Mouse (Mus musculus): ENCODE results near the gene Bysl.
A peak's percentile ranks its signal among the peaks of the same experiment; 100 is the strongest.
"Not testable (repeated sequence)": the region's sequence is repeated elsewhere in the genome, so short reads cannot be mapped to it uniquely, and the experiment has no call there.

Bysl gene

GRCm38 (mm10) chr17:47611661-47611982 lies 330 bp upstream of the Bysl start:
- Histone ChIP-seq H3K9me3 (ENCODE audit: low read length) (no peaks in the 10 kb centered on the region), H3K4me1 (replicated peaks; ENCODE audit: low read depth, low read length) (peaks cover 67% of the 10 kb centered on the region), H3K4me3 (replicated peaks; ENCODE audit: low read length) (peak overlapping the region; percentile 98), H3K27me3 (ENCODE audit: insufficient read depth, low read length) (no peaks in the 10 kb centered on the region), H3K36me3 (ENCODE audit: insufficient read depth, low read length) (peaks cover 77% of the 10 kb centered on the region)
- no peak for TF ChIP-seq CTCF (conservative IDR thresholded peaks at IDR 0.05; ENCODE audit: low read length)
- no peak for TF ChIP-seq NANOG (IDR thresholded peaks at IDR 0.05; ENCODE audit: borderline replicate concordance, low read length)
- no peak for TF ChIP-seq POU5F1 (IDR thresholded peaks at IDR 0.05; ENCODE audit: borderline replicate concordance, low read length)

- Histone ChIP-seq H3K36me3 (ENCODE audit: insufficient read depth, low read length) (peaks cover 77% of the 10 kb centered on the region), H3K9me3 (ENCODE audit: low read length) (no peaks in the 10 kb centered on the region), H3K4me3 (replicated peaks; ENCODE audit: low read length) (0 out of 2 replicates have a peak overlapping the region, but pooled peaks have one; percentile 98), H3K4me1 (replicated peaks; ENCODE audit: low read depth, low read length) (peaks cover 77% of the 10 kb centered on the region), H3K27me3 (ENCODE audit: insufficient read depth, low read length) (no peaks in the 10 kb centered on the region)
- no peak for TF ChIP-seq POU5F1 (IDR thresholded peaks at IDR 0.05; ENCODE audit: borderline replicate concordance, low read length)
- TF ChIP-seq NANOG (IDR thresholded peaks at IDR 0.05; ENCODE audit: borderline replicate concordance, low read length), result no peak
- TF ChIP-seq CTCF (conservative IDR thresholded peaks at IDR 0.05; ENCODE audit: low read length), result no peak
Measured at GRCm38 (mm10) chr17:47609182-47609581, 2.1 kb downstream of the Bysl start.

DNA sequence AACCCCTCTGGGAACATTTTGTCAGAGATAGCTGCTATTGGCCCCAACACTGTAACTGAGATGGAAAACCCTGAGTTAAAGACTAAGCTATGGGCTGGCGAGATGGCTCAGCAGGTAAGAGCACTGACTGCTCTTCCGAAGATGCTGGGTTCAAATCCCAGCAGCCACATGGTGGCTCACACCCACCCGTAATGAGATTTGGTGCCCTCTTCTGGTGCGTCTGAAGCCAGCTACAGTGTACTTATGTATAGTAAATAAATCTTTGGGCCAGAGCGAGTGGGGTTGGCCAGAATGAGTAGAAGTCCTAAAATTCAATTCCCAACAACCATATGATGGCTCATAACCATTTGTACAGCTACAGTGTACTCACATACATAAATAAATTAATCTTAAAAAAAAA lies 5.1 kb downstream of the Bysl start:
- Histone ChIP-seq H3K4me1 (replicated peaks; ENCODE audit: low read depth, low read length) (peaks cover 84% of the 10 kb centered on the region), H3K9me3 (ENCODE audit: low read length) (no peaks in the 10 kb centered on the region), H3K27me3 (ENCODE audit: insufficient read depth, low read length) (no peaks in the 10 kb centered on the region), H3K4me3 (replicated peaks; ENCODE audit: low read length) (no peak overlapping the region), H3K36me3 (ENCODE audit: insufficient read depth, low read length) (peaks cover 87% of the 10 kb centered on the region)
- TF ChIP-seq CTCF (conservative IDR thresholded peaks at IDR 0.05; ENCODE audit: low read length), result peak; percentile 15
- TF ChIP-seq POU5F1 (IDR thresholded peaks at IDR 0.05; ENCODE audit: borderline replicate concordance, low read length), result no peak

- Histone ChIP-seq H3K36me3 (ENCODE audit: insufficient read depth, low read length) (peaks cover 97% of the 10 kb centered on the region), H3K4me1 (replicated peaks; ENCODE audit: low read depth, low read length) (peaks cover 91% of the 10 kb centered on the region), H3K4me3 (replicated peaks; ENCODE audit: low read length) (peak overlapping the region; percentile 46), H3K27me3 (ENCODE audit: insufficient read depth, low read length) (no peaks in the 10 kb centered on the region), H3K9me3 (ENCODE audit: low read length) (no peaks in the 10 kb centered on the region)
- TF ChIP-seq CTCF (conservative IDR thresholded peaks at IDR 0.05; ENCODE audit: low read length) (no peak), NANOG (IDR thresholded peaks at IDR 0.05; ENCODE audit: borderline replicate concordance, low read length) (no peak), POU5F1 (IDR thresholded peaks at IDR 0.05; ENCODE audit: borderline replicate concordance, low read length) (no peak)
Measured at GRCm38 (mm10) chr17:47602289-47602688, 9.0 kb downstream of the Bysl start.

DNA sequence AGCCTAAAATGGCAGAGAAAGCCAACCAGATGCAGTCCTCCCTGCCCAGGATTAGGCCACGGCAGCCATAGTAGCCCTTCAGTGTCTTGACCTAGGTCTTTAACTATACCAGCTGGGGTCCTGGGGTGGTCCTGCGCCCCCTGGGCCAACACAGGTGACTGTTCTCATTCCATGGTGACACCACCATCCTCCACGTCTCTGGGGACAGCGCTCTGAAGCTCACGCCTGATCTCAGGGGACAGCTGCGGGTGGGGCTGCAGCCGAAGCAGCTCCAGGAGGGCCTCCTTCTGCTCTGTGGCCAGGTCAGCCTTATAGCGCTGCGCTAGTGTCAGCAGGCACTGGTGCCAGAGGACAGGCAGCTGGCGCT lies 9.9 kb downstream of the Bysl start:
- TF ChIP-seq NANOG (IDR thresholded peaks at IDR 0.05; ENCODE audit: borderline replicate concordance, low read length) (no peak), CTCF (conservative IDR thresholded peaks at IDR 0.05; ENCODE audit: low read length) (no peak), POU5F1 (IDR thresholded peaks at IDR 0.05; ENCODE audit: borderline replicate concordance, low read length) (no peak)
- Histone ChIP-seq H3K4me3 (replicated peaks; ENCODE audit: low read length) (peak overlapping the region; percentile 46), H3K36me3 (ENCODE audit: insufficient read depth, low read length) (peaks cover 97% of the 10 kb centered on the region), H3K27me3 (ENCODE audit: insufficient read depth, low read length) (no peaks in the 10 kb centered on the region), H3K4me1 (replicated peaks; ENCODE audit: low read depth, low read length) (peaks cover 91% of the 10 kb centered on the region), H3K9me3 (ENCODE audit: low read length) (no peaks in the 10 kb centered on the region)

DNA sequence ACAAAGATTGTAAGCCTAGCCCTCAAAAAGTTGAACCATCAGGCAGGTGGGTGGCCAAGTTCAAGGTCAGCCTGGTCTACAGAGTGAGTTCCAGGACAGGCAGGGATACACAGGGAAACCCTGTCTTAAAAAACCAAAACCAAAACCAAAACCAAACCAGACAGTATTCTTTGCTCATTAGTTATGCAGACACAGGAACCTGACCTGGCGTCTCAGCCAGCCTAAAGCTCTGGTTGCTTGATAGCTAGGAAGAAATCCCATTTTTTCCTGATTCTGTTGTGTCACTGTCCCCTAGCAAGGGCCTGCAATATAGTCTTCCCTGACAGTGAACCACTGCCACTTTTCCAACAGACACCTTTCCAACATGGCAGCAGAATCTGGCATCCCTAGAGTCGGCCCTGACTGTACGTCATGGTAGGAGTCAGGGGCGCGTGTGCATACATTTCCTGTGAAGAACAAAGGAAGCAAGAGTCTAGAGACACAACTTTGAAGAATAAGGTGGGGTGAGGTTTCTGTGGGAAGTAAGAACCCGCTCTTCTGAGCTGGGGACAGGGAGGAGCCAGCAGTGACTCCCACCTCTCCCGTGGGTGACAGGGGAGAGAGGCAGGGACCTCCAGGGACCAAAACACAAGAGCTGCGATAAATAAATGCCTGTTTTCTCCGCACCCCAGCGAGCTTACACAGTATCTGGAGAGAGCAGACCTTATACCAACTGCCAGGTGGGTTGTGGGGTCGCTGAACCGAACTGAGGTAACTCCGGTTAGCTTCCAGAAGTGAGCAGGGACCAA lies 10.5 kb downstream of the Bysl start:
- Histone ChIP-seq H3K4me3 (replicated peaks; ENCODE audit: low read length) (peak overlapping the region; percentile 46), H3K9me3 (ENCODE audit: low read length) (no peaks in the 10 kb centered on the region), H3K27me3 (ENCODE audit: insufficient read depth, low read length) (no peaks in the 10 kb centered on the region), H3K4me1 (replicated peaks; ENCODE audit: low read depth, low read length) (peaks cover 92% of the 10 kb centered on the region), H3K36me3 (ENCODE audit: insufficient read depth, low read length) (peaks cover 97% of the 10 kb centered on the region)
- TF ChIP-seq POU5F1 (IDR thresholded peaks at IDR 0.05; ENCODE audit: borderline replicate concordance, low read length) (no peak), CTCF (conservative IDR thresholded peaks at IDR 0.05; ENCODE audit: low read length) (no peak), NANOG (IDR thresholded peaks at IDR 0.05; ENCODE audit: borderline replicate concordance, low read length) (no peak)

DNA sequence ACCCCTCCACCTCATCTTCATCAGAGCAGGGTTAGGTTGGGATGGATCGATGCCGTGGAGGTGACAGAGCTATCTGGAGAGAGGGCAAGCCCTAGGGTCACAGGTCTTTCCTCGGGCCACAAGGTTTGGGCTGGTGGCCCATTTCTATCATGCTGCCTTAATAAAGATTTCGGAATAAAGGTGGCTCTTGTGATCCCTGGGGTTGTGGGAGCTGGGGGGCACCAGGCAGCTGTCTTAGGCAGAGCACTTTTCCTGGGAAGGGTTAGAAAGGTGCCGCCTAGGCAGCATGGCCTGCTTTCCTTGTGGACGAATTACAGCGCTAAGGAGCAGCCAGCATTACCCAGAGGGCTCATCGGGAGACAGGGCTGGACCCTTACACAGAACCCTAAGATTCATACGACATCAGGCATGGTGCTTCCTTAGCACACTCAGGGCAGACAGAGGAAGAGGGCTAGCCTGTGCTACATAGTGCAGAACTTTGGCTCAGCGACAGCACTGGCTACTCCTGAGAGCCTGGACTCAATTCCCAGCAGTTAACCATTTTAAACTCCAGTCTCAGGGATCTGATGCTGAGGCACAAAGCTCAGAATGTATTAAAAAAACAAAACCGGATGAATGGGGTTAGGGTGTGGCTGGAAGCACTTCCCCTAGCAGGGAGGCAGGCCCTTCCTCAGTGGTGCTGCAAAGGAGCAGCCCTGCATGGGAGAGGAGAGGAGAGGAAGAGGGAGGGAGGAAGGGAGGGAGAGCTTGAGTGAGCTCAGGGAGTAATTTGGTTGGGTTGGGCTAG lies 11.6 kb downstream of the Bysl start:
- Histone ChIP-seq H3K27me3 (ENCODE audit: insufficient read depth, low read length) (no peaks in the 10 kb centered on the region), H3K4me3 (replicated peaks; ENCODE audit: low read length) (no peak overlapping the region; the same call in 1 of the 2 replicates), H3K9me3 (ENCODE audit: low read length) (no peaks in the 10 kb centered on the region), H3K36me3 (ENCODE audit: insufficient read depth, low read length) (peaks cover 86% of the 10 kb centered on the region), H3K4me1 (replicated peaks; ENCODE audit: low read depth, low read length) (peaks cover 90% of the 10 kb centered on the region)
- TF ChIP-seq CTCF (conservative IDR thresholded peaks at IDR 0.05; ENCODE audit: low read length) (no peak), NANOG (IDR thresholded peaks at IDR 0.05; ENCODE audit: borderline replicate concordance, low read length) (no peak), POU5F1 (IDR thresholded peaks at IDR 0.05; ENCODE audit: borderline replicate concordance, low read length) (no peak)

GRCm38 (mm10) chr17:47598580-47599304 lies 12.6 kb downstream of the Bysl start:
- H3K36me3 ChIP-seq (ENCODE audit: insufficient read depth, low read length), result peaks cover 76% of the 10 kb centered on the region

More at GRCm38 (mm10) chr17:47598580-47599304, 12.6 kb downstream of the Bysl start:
- H3K4me1 ChIP-seq (replicated peaks; ENCODE audit: low read depth, low read length), result peaks cover 90% of the 10 kb centered on the region
- H3K9me3 ChIP-seq (ENCODE audit: low read length); H3K27me3 ChIP-seq (ENCODE audit: insufficient read depth, low read length): not testable (repeated sequence)
- peak overlapping the region; percentile 35; the same call in 1 of the 2 replicates for H3K4me3 ChIP-seq (replicated peaks; ENCODE audit: low read length)
